Mouse (Mus musculus) liver, embryonic 11.5 days (tissue): ENCODE results near the gene Rbm20. TPM values are rescaled to one million over a fixed set of nuclear protein-coding genes. Genes with fewer than 3 reads are reported as not detected.

Experiments used
- ATAC-seq: fragments of 200-750 bp; cut with Nextera tagmentation; replicated peaks from 2 replicates; pipeline ENCODE4 v1.8.0; 2017; ENCODE audit warnings: moderate number of reproducible peaks, mild to moderate bottlenecking, moderate TSS enrichment, moderate library complexity; ENCODE audit not compliant: low FRiP score
- DNase-seq: peaks from one replicate; pipeline ENCODE4 v3.0.0-alpha.2; 2017; ENCODE audit warnings: low spot score
- H3K27ac ChIP-seq: fragments of 300-500 bp; sonication (generic); 2 replicates; pipeline ENCODE4 v1.5.1; 2014; ENCODE audit warnings: mild to moderate bottlenecking, low read depth, low read length, control low read depth
- H3K27me3 ChIP-seq: fragments of 300-500 bp; sonication (generic); replicated peaks from 2 replicates; pipeline ENCODE4 v1.6.1; 2014; ENCODE audit warnings: low read length, mixed read lengths; ENCODE audit not compliant: control insufficient read depth, insufficient read depth
- H3K36me3 ChIP-seq: fragments of 300-500 bp; sonication (generic); 2 replicates; pipeline ENCODE4 v1.6.1; 2014; ENCODE audit warnings: mild to moderate bottlenecking, low read length, moderate library complexity, mixed read lengths; ENCODE audit not compliant: control insufficient read depth, insufficient read depth
- H3K4me1 ChIP-seq: fragments of 300-500 bp; sonication (generic); replicated peaks from 2 replicates; pipeline ENCODE4 v1.6.1; 2014; ENCODE audit warnings: low read length, mixed read lengths; ENCODE audit not compliant: control insufficient read depth, insufficient read depth
- H3K4me2 ChIP-seq: fragments of 300-500 bp; sonication (generic); 2 replicates; pipeline ENCODE4 v1.6.1; 2014; ENCODE audit warnings: mild to moderate bottlenecking, control low read depth, moderate library complexity
- H3K4me3 ChIP-seq: fragments of 300-500 bp; sonication (generic); 2 replicates; pipeline ENCODE4 v1.5.1; 2014; ENCODE audit warnings: low read depth, low read length, control low read depth
- H3K9ac ChIP-seq: fragments of 300-500 bp; sonication (generic); 2 replicates; pipeline ENCODE4 v1.6.1; 2014; ENCODE audit warnings: low read depth, low read length, control low read depth
- H3K9me3 ChIP-seq: fragments of 300-500 bp; sonication (generic); 2 replicates; pipeline ENCODE4 v1.6.1; 2016; ENCODE audit warnings: low read length, inconsistent platforms, mixed read lengths; ENCODE audit not compliant: control insufficient read depth
- WGBS: fragments of 180-500 bp; shearing (Covaris S2); extraction: QIAGEN DNeasy Blood & Tissue Kit; methylation state at CpG from one replicate; pipeline ENCODE4 v1.1.7; 2014; 5-methylcytosine and 5-hydroxymethylcytosine counted together
- polyA plus RNA-seq: library from polyadenylated mRNA; unstranded; fragments of >200 nt; fragmentation: Nextera tagmentation; extraction: Ambion mirVana; gene quantifications from 2 replicates; pipeline ENCODE4 v1.2.1, GENCODE M21; 2014

Gene Rbm20
- polyA plus RNA-seq = 0.35 and 0.37 TPM in 2 replicates

DNA sequence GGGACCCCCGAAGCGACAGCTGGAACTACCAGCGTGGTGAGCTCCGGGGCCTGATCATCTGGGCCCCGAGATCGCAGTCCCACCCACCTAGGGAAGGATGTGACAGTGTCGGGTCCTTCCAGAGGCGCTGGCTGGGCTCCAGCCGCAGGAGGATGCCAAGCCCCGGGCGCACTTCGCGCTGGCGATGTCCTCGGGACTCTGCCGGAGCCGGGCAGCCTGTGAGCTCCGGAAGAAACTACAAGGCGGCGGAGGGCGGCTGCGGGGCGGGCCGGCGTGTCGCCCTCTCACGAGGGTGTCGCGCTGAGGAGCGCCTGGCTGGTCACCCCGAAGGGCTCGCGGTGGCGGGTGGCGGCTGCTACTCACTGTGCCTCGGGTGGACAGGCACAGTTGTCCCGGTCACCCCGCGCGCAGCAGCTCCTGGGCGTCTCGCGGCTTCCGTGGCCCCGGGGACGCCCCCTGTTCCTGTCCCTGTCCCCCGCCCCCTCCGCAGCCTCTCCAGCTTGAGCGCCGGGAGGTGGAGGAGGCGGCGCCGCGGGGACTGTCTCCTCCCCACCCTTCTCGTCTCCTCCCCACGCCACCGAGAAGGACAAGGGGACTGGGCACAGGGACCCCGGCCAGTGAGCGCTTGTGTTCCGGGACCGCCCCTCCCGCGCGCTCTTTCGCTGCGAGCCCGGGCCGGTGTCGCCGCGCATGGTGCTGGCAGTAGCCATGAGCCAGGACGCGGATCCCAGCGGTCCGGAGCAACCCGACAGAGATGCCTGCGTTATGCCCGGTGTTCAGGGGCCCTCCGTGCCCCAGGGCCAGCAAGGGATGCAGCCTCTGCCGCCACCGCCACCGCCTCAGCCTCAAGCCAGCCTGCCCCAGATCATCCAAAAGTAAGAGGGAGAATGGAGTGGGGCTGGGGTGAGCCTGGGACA, at the start of gene Rbm20:
Gene Rbm20 (plus strand): TSS at position 589 of the 917 bp plus-strand sequence.
- Histone ChIP-seq H3K4me2 (peak within 1 kb of the TSS; percentile 96), H3K27me3 (peaks cover 56% of the 10 kb centered on the region), H3K9ac (peak within 1 kb of the TSS; percentile 40; the same call in 1 of the 2 replicates), H3K9me3 (no peaks in the 10 kb centered on the region), H3K4me3 (peak within 1 kb of the TSS; percentile 60), H3K27ac (no peak within 1 kb of the TSS), H3K4me1 (peaks cover 5% of the 10 kb centered on the region), H3K36me3 (no peaks in the 10 kb centered on the region)
- ATAC-seq (0 out of 2 replicates have a peak, but pooled peaks have one; percentile 18), DNase-seq (peak; percentile 53)
- under 1% methylated on average over 82 of the region's 82 CpGs for WGBS

DNA sequence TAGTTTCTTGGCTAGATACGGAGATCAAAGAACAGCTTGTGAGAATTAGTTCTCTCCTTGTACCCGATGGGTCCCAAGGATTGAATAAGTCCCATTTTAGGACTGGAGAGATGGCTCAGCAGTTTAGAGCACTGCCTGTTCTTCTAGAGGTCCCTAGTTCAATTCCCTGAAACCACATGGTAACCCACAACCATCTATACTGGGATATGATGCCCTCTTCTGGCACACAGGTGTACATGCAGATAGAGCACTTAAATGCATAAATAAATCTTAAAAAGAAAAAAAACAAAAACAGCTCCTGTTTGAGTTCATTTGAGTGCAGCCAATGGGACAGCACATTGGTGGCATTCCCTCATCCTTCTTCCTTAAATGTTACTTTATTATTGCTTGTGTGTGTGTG, 39.1 kb upstream of the Rbm20 start:
- ATAC-seq (no peak), DNase-seq (no peak)
- Histone ChIP-seq H3K27me3 (no peaks in the 10 kb centered on the region), H3K9ac (no peak overlapping the region), H3K27ac (no peak overlapping the region), H3K9me3 (no peaks in the 10 kb centered on the region), H3K4me3 (no peak overlapping the region), H3K4me1 (no peaks in the 10 kb centered on the region), H3K36me3 (peaks cover 60% of the 10 kb centered on the region), H3K4me2 (no peak overlapping the region)
- 96% methylated on average over 2 of the region's 2 CpGs for WGBS

DNA sequence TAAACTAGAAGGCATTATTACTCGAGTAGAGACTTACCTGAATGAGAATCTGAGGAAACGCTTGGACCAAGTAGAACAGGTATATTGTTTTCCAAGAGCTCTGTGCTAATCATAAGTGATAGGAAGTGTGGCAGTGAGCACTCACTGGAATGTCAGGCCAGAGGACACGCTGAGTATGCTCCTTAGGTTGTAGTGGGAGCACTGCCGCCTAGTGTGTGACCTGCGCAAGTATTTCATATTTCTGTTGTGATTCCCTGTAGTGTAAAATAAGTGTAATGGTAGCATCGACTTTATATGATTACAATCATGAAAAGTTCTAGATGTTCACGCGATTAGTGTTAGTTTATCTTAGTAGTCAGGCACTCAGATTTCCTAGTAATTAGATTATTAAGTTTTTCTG, 38.4 kb upstream of the Rbm20 start:
- DNase-seq (no peak), ATAC-seq (no peak)
- 89% methylated on average over 8 of the region's 8 CpGs for WGBS

DNA sequence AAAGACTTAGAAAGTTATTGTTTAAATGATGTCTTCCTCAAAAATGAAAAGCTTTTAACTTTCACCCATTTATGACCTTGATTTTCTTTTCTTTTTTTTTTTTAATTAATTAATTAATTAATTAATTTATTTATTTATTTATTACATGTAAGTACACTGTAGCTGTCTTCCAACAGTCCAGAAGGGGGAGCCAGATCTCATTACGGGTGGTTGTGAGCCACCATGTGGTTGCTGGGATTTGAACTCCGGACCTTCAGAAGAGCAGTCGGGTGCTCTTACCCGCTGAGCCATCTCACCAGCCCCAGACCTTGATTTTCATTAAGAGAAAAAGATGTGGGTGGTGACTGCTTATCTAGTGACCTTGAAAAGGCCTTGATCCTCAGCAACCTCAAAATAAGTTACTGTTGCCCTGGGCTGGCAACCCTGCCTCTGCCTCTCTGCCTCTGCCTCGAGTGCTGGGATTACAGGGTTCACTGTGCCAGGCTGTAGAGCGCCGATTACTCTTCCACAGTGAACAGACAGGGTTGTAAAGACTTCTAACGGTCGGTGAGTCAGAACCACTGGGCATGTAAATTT, 33.0 kb upstream of the Rbm20 start:
- Histone ChIP-seq H3K36me3 (peaks cover 46% of the 10 kb centered on the region), H3K27me3 (no peaks in the 10 kb centered on the region), H3K9me3 (no peaks in the 10 kb centered on the region), H3K27ac (no peak overlapping the region), H3K4me3 (no peak overlapping the region), H3K9ac (no peak overlapping the region), H3K4me1 (no peaks in the 10 kb centered on the region), H3K4me2 (no peak overlapping the region)
- DNase-seq = no peak
- ATAC-seq = no peak
- 88% methylated on average over 9 of the region's 9 CpGs for WGBS

More for the DNA sequence above, 38.4 kb upstream of the Rbm20 start:
- H3K4me2 ChIP-seq = no peak overlapping the region
- no peaks in the 10 kb centered on the region for H3K27me3 ChIP-seq
- H3K4me1 ChIP-seq = no peaks in the 10 kb centered on the region
- no peak overlapping the region for H3K27ac ChIP-seq
- no peaks in the 10 kb centered on the region for H3K9me3 ChIP-seq
- H3K36me3 ChIP-seq = peaks cover 57% of the 10 kb centered on the region
- H3K9ac ChIP-seq = no peak overlapping the region
- no peak overlapping the region for H3K4me3 ChIP-seq

DNA sequence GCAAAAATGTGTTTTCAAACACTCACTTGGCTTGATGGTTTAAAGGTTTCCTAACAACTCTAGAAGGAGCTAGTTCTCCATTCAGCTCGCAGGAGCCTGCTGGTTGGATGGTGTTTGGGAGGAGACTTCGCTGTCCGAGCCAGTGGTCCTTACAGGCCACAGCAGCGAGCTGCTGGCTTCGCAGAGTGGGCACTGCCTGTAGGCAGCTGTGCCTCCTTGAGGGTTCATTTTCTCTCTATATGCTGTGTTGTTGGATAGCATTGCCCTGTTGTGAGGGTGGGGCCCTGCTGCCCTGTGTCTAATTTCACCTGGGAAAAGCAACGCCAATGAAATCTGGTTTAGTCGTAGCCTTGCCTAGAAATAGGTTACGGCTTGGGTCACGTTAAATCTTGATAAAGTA, 29.8 kb upstream of the Rbm20 start:
- H3K9ac ChIP-seq = no peak overlapping the region
- no peak overlapping the region for H3K4me3 ChIP-seq
- H3K4me1 ChIP-seq = no peaks in the 10 kb centered on the region
- 81% methylated on average over 9 of the region's 9 CpGs for WGBS
- H3K36me3 ChIP-seq = peaks cover 22% of the 10 kb centered on the region
- ATAC-seq (no peak), DNase-seq (no peak)
- no peaks in the 10 kb centered on the region for H3K9me3 ChIP-seq
- no peak overlapping the region for H3K4me2 ChIP-seq
- H3K27ac ChIP-seq = no peak overlapping the region
- H3K27me3 ChIP-seq = no peaks in the 10 kb centered on the region

DNA sequence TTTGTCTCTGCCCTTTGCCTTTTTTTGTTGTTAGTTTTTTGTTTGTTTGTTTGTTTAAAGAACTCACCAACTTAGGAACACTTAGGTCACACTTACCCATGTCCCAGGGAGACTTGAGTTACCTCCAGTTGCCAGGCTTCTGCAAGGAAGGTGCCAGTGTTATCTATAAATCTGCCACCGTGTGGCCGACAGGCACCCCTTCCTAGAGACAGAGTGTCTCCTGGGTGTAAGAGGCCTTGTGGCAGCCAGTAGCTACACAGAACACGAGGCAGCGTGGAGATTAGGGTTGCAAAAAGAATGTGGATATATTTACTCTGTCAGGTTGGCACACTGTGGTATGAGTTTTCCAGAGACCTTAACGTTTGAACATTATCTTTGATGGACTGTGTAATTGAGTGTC, 29.1 kb upstream of the Rbm20 start:
- ATAC-seq = peak; percentile 6; the same call in 1 of the 2 replicates
- H3K9me3 ChIP-seq = no peaks in the 10 kb centered on the region
- no peak overlapping the region for H3K4me2 ChIP-seq
- H3K36me3 ChIP-seq = peaks cover 21% of the 10 kb centered on the region
- no peak overlapping the region for H3K9ac ChIP-seq
- WGBS = 41% methylated on average over 5 of the region's 5 CpGs
- H3K4me3 ChIP-seq = no peak overlapping the region
- H3K4me1 ChIP-seq = no peaks in the 10 kb centered on the region
- H3K27me3 ChIP-seq = no peaks in the 10 kb centered on the region
- H3K27ac ChIP-seq = no peak overlapping the region
- DNase-seq = no peak

DNA sequence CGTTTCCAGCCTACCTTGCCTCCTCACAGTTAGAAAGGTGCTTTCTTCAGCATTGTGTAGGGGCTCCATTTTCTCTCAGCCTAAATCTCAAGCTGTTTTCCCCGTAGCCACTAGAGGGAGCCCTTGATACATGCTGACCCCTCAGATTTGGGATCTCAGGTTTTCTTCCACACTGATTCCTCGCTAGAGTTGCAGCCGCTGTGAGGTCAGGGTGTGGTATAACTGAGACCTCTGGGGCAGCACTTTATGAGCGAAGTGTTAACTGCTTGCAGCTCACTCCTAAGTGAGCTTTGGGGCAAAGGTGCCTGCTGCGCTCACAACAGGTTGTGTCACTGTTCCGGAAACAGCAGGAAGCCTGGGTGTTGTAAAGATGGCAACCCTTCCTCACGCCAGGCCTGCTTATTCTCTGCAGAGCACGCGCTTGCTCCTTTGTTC, 28.3 kb upstream of the Rbm20 start:
- no peak overlapping the region for H3K4me2 ChIP-seq

DNA sequence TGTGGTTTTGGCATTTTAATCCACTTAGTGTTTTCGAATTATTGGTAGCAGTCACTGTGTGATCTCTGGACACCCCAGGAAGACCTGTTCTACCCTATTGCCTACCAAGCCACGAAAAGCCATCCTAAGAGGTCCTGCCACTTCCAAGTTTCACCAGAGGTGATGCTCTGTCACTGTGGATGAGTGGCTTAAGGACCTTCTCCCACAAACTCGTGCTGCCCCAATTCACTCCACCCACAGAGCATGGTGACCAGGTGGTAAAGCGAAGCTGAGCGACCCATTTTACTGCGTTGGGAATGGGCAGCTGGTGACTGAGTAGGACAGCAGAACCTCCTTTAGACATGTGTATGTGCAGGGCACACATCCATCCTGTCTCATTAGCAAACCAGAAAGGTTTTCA, 27.7 kb upstream of the Rbm20 start:
- peaks cover 2% of the 10 kb centered on the region; the same call in 1 of the 2 replicates for H3K4me1 ChIP-seq
- no peaks in the 10 kb centered on the region for H3K9me3 ChIP-seq
- peaks cover 15% of the 10 kb centered on the region for H3K36me3 ChIP-seq
- ATAC-seq = no peak
- no peak overlapping the region for H3K4me3 ChIP-seq
- DNase-seq = no peak
- H3K4me2 ChIP-seq = no peak overlapping the region
- 84% methylated on average over 6 of the region's 6 CpGs for WGBS
- no peak overlapping the region for H3K9ac ChIP-seq
- no peak overlapping the region for H3K27ac ChIP-seq
- H3K27me3 ChIP-seq = no peaks in the 10 kb centered on the region

More for the DNA sequence above, 28.3 kb upstream of the Rbm20 start:
- Histone ChIP-seq H3K9ac (no peak overlapping the region), H3K4me3 (no peak overlapping the region), H3K36me3 (peaks cover 18% of the 10 kb centered on the region), H3K4me1 (no peaks in the 10 kb centered on the region; the same call in 1 of the 2 replicates), H3K9me3 (no peaks in the 10 kb centered on the region), H3K27me3 (no peaks in the 10 kb centered on the region), H3K27ac (no peak overlapping the region)
- DNase-seq (peak; percentile 62), ATAC-seq (peak; percentile 53; the same call in 1 of the 2 replicates)
- 46% methylated on average over 10 of the region's 10 CpGs for WGBS
